Mouse (Mus musculus) heart, postnatal 36 days (tissue): ENCODE data around the gene Olfr745. TPM values are rescaled to one million over a fixed set of nuclear protein-coding genes. Genes with fewer than 3 reads are reported as not detected.

Experiments
- DNase-seq, 2 experiments: peaks; one replicate each; pipeline ENCODE4 v3.0.0; 2021 to 2022
- intact Hi-C: fragments of 180-260 bp; cut with DNase I; formaldehyde crosslinking; loops from one replicate; pipeline ENCODE4 v1.15.1; 2025
- total RNA-seq, 2 experiments: library from RNA; stranded (reverse); gene quantifications; 2 replicates each; pipeline ENCODE4 v1.2.3; 2021

Gene Olfr745
- not detected for total RNA-seq

DNA sequence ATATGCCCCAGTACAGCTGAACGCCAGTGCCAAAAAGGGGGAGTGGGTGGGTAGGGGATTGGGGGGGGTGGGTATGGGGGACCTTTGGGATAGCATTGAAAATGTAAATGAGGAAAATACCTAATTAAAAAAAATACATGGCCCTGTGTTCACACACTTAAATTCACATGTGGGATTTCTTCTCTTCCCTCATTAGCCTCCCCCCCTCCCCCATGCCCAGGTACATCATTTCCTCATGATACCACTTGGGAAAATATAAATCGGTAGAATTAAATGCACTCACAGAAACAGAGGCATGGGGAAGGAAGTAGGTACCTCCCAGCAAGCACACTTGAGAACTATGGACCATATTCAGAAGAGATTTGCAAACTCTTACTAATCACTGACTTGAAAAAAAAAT is at the start of gene Olfr745:
Gene Olfr745, plus strand, starts transcription at position 301 of the 400 bp plus-strand sequence.
- intact Hi-C loops, result no loop called here
- DNase-seq, result no peak

DNA sequence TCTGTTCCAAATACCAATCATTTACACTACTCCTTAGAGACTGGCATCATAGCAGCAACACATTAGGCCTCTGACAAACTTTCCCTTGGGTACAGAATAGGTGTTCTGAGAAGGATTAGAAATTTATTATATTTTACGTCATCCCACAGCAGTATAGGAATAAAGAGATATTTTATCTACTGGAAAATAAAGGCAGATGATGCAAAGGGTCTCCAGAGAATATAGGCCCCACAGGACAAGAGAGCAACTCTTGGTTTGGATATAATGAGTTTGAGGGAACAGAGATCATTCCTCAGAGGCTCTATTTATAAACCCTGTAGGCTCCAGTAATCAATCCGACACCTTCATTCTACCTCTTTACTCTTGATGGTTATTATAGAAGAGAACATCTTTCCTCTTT is 24.6 kb upstream of the Olfr745 start, which contains the start of gene Olfr744:
Gene Olfr744, plus strand, starts transcription at position 301 of the 400 bp plus-strand sequence.
- intact Hi-C loops, result no loop called here
- DNase-seq, result no peak

DNA sequence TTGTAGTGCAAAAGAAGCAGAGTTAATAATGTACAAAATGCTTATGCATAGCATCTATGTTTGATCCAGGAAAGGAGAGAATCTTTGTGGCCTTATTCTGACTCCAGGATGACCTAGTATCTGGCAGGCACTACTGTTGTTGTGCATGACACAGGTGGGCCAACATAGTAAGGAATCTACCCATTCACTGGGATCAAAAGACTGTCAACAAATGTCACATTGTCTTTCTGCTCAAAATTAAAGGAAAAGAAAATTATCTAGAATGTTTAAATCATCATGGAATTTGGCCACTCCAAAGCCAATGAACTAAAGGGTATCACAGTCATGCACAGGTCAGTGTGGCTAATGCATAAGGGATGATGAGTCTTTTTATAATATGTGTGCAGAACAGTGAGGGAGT is 7.6 kb downstream of the Olfr745 start, which contains the start of gene Olfr746:
Gene Olfr746, plus strand, starts transcription at position 301 of the 400 bp plus-strand sequence.
- no peak for DNase-seq
- intact Hi-C loops, result no loop called here

DNA sequence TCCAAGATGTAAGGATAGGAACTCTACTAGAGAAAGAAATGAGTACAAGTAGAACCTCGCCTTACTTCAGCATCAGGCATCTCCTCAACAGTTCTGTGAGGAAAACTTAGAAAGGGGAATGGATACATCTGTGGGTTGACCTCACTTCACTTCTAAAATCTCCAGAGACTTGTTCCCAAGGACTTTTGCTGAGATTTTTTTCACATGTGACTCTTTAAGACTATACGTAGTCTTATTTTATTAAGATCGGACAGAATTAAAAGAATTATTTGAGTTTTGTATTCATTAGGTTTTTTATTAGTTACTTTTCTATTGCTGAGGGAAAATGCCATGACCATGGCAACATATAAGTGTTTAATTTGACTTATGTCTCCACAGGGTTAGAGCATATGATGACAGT is 53.9 kb downstream of the Olfr745 start, which contains the start of gene Olfr747:
Gene Olfr747, minus strand, starts transcription at position 101 of the 400 bp plus-strand sequence.
- DNase-seq, result no peak
- intact Hi-C loops, result no loop called here

Other genes starting within 250 kb of the Olfr745 start
- gene Olfr738, start 231.8 kb upstream of the Olfr745 start, total RNA-seq, result not detected
- gene Olfr739, start 220.8 kb upstream of the Olfr745 start, total RNA-seq, result not detected
- not detected for gene Olfr740, start 193.8 kb upstream of the Olfr745 start, total RNA-seq
- gene Olfr741, start 166.7 kb upstream of the Olfr745 start, total RNA-seq, result not detected
- not detected for gene Olfr742, start 135.8 kb upstream of the Olfr745 start, total RNA-seq
- not detected for gene Olfr743, start 117.5 kb upstream of the Olfr745 start, total RNA-seq
- not detected for gene Olfr744, start 24.5 kb upstream of the Olfr745 start, total RNA-seq
- gene Olfr746, start 7.7 kb downstream of the Olfr745 start, total RNA-seq, result not detected
- not detected for gene Olfr747, start 53.8 kb downstream of the Olfr745 start, total RNA-seq
- not detected for gene Olfr748, start 68.0 kb downstream of the Olfr745 start, total RNA-seq
- not detected for gene Olfr749, start 105.7 kb downstream of the Olfr745 start, total RNA-seq
- gene Ttc5, start 146.1 kb downstream of the Olfr745 start, total RNA-seq, result 10 to 100 TPM; 13.8 to 15.2 TPM
- gene Ccnb1ip1, start 168.3 kb downstream of the Olfr745 start, total RNA-seq, result not detected
- 10 to 100 TPM; 14.3 to 15.7 TPM for gene Parp2, start 168.5 kb downstream of the Olfr745 start, total RNA-seq
- 10 to 100 TPM; 10.3 to 13.9 TPM for gene Tep1, start 231.2 kb downstream of the Olfr745 start, total RNA-seq